Mouse (Mus musculus) gastrocnemius, adult 18-20 months (tissue): ENCODE measurements around the gene 1110008P14Rik. TPM values are rescaled to one million over a fixed set of nuclear protein-coding genes. Genes with fewer than 3 reads are reported as not detected.
A peak's percentile ranks its signal among the peaks of the same experiment; 100 is the strongest.

Experiments
- DNase-seq: peaks from one replicate; pipeline ENCODE4 v3.0.0; 2021; ENCODE audit warnings: low spot score
- long read RNA-seq, 2 experiments: library from polyadenylated mRNA; stranded (forward); transcript quantifications; one replicate each; pipeline ENCODE4 v2.0.0; 2021
- total RNA-seq, 2 experiments: library from RNA; stranded (reverse); gene quantifications; 2 replicates each; pipeline ENCODE4 v1.2.3; 2021

Gene 1110008P14Rik
- total RNA-seq, result 10 to 100 TPM; 42.6 to 47.1 TPM
- long read RNA-seq, experiment 1, transcript 1110008P14Rik-201 (2 exons, 680 nt), result major isoform, 71 of 71 reads
- long read RNA-seq, experiment 1, partial matches to known transcripts, result 0 of 71 reads
- long read RNA-seq, experiment 1, other reads (novel, unspliced or antisense), result 0 of 71 reads
- long read RNA-seq, experiment 2, transcript 1110008P14Rik-201 (2 exons, 680 nt), result major isoform, 51 of 55 reads
- long read RNA-seq, experiment 2, partial matches to known transcripts, result 2 of 55 reads
- long read RNA-seq, experiment 2, other reads (novel, unspliced or antisense), result 2 of 55 reads

DNA sequence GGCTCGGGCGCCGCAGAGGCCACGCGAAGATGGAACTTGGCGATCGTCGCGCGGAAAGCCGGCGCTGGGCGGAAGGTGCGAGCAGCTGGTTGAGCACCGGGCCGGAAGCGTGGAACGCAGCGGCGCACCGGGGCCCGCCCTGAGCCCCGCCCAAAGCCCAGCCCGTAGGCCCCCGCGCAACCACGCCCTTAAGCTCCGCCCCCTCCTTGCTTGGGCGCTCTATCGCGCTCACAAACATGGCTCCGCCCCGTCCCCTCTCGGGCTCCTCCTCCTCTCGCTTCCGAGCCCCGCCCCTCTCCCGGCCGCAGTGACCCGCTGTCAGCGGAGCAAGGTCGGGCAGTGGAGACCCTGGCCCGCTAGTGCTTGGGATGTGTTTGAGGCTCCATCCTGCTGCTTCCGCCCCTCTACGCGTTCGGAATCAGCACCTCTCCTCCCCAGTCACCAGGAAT lies at the start of gene 1110008P14Rik:
Gene 1110008P14Rik (minus strand): TSS at position 164 of the 449 bp plus-strand sequence.
- peak; percentile 96 for DNase-seq

DNA sequence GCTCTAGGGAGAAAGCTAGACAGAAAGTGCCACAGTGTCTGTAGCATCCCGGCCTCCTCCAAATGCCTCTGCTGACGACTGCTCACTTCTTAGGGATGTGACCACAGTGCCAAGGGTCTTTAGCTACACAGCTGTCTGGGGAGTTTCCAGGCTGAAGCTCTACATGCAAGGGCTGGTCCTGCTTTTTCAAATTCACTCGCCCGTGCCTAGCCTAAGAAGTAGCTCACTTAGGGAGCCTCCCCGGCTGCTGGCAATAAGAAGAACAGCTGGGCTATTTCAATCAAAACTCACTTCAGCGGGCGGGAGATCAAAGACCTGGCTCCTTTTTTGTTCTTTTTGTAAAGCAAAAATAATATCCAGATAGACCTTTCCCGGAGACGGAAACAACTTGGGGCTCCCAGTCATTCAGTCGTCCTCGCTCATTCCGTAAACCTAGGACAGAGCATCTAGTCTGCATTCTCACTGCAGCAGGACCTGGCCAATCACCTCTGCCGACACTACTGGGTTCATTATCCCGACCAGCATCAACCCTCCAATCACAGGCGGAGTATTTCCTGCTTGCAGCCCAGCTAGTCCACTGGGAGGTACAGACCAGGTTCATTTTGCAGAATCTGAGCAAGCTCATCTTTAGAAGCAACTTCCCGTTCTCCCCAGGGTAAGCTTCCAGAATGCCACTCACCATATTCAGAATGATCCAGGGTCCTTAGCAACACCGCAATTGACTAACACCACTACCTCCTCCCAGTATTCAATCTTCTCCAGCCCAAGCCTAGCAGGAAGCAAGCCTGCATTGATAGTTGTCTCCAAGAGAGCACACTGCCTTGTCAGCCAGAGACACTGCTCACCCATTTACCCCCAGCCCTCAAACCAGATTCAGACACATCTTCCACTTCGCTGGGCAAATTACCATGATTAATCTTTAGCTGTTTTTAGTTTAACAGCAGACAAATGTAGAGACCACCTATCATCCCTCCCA lies 49.3 kb upstream of the 1110008P14Rik start:
- peak; percentile 81 for DNase-seq

- no peak for DNase-seq
Measured at GRCm38 (mm10) chr2:32429215-32429891, 47.6 kb upstream of the 1110008P14Rik start.

- no peak for DNase-seq
Measured at GRCm38 (mm10) chr2:32428262-32428722, 46.6 kb upstream of the 1110008P14Rik start.

GRCm38 (mm10) chr2:32427720-32428119 lies 46.0 kb upstream of the 1110008P14Rik start:
- no peak for DNase-seq

GRCm38 (mm10) chr2:32426141-32426540 lies 44.4 kb upstream of the 1110008P14Rik start:
- DNase-seq, result no peak

- no peak for DNase-seq
Measured at GRCm38 (mm10) chr2:32425568-32425967, 43.8 kb upstream of the 1110008P14Rik start.

- DNase-seq, result no peak
Measured at GRCm38 (mm10) chr2:32424796-32425195, 43.1 kb upstream of the 1110008P14Rik start.

DNA sequence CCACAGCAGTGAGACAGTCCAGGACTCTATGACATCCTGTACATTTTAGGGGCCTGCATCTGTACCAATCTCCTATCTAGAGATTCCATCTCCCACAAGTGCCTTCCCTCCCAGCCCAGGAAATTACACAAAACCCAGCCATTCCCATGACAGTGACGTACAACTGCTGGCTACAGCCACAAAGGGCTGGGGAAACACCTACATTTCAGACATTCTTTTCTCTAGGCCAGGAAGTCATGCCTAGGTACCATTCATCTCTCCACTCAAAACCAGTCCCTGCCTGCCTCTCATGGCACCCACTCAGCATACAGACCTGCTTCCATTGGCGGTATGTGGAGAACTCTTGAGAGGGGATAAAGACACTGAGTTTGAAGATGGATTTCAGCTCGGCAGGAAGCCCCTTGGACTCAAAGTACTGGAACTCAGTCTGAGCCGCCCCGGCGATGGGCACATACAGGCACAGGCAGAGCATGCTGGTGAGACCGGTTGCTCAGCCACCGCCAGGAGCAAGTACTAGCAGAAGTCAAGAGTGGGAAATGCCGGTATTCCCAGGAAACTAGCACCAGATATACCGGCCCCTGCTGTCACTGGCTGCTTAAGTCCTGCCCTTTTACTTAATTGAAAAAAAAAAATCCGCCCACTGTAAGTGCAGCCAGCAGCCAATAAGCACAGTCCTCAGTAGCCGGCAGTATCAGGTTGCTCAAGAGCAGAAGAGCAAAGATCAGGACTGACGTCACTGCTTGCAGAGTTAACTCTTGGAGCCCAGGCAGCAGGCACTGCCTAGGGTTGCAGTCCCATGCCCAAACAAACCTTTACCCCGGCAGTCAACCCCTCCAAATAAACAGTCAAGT lies 42.0 kb upstream of the 1110008P14Rik start:
- peak; percentile 88 for DNase-seq

- peak; percentile 77 for DNase-seq
Measured at GRCm38 (mm10) chr2:32421851-32422251, 40.1 kb upstream of the 1110008P14Rik start.

DNA sequence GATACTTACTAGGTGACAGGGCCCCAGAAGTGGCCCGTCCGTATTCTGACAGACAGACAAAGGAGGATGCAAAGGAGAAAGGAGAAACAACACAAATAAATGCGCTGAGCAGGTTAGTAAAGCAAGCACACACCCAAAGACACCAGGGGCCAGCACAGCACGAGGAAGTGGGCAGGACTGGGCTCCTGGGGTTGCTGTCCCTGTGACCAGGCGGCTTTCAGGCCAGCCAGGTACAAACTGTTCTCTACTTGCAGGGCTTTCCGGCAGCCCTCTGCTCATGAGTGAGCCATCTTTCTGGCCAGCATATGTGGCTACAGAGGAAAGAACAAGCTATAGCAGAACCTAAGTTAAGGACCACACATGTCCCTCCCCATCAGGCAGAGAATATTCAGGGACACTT lies 38.9 kb upstream of the 1110008P14Rik start:
- peak; percentile 61 for DNase-seq

DNA sequence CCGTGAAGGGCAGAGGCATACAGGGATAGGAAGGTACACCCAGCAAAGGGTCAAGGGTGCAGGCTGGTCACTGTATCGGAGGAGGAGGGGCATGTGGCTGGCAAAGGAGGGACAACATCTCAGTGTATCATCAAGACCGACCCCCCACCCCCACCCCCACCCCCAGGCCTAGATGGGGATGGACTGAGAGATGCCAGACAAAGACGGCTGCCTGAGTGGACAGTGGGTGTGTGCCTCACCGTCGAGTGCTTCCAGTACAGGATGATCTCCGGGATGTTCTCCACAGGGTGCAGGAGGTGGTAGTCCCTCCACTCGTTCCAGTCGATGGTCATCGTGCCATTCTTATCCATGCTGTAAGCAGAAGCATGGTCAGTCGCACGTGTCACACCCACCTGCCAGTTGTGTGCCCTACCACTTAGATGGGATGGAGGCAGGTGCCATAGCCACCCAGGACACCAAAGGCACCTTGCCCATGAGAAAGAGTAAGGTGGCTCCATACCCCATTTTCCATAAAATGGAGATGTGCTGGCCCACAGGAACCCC lies 38.4 kb upstream of the 1110008P14Rik start:
- peak; percentile 61 for DNase-seq

- DNase-seq, result peak; percentile 96
Measured at GRCm38 (mm10) chr2:32419359-32419758, 37.6 kb upstream of the 1110008P14Rik start.

DNA sequence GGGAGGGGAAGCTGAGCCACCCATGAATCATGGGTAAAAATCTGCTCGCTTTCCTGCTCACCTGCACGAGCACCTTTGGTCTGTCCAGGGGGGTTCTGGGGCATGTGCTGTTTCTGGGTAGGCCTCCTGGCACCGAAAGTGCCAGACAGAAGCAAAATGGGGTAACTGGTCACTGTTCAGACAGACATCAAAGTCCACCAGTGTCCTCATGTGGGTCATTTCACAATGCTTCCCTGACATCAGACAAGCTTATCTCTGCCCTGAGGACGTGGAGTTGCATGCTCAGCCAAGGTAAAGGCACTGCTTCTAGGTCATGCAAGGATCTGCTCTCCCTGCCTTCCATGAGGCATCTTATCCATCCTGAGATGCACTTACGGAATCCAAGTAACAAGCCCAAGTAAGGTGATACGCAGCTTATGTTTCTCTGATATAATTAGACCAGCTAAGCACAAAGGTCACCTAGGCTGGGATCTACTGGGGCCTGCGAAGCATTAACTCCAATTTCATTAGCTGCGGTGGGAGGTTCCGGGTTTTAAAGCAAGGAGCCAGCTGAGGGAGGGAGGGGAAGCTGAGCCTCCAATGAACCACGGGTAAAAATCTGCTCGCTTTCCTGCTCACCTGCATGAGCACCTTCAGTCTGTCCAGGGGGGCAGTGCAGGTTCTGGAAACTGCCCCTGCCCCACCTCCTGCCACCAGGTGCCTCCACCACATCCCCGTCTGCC lies 36.9 kb upstream of the 1110008P14Rik start:
- peak; percentile 53 for DNase-seq

DNA sequence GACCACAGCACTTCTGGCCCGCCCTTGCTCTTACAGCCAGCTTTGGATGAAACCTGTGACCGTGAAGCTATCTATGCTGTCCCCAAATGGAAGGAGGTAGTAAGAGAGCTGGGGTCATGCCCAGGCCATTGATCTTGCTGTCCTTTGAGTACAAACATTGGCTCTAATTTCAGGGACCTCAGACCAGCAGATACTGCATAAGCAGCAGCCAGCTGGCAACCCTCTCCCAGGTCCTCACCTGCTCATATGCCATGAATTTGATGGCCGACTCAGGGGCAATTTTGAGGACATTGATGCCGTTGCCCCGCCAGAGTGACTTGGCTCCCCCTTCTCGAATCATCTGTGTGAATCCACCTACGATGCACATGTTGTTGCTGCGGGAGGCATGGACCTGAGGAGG lies 35.7 kb upstream of the 1110008P14Rik start:
- DNase-seq, result peak; percentile 77

GRCm38 (mm10) chr2:32416556-32416955 lies 34.8 kb upstream of the 1110008P14Rik start:
- DNase-seq, result peak; percentile 90

DNA sequence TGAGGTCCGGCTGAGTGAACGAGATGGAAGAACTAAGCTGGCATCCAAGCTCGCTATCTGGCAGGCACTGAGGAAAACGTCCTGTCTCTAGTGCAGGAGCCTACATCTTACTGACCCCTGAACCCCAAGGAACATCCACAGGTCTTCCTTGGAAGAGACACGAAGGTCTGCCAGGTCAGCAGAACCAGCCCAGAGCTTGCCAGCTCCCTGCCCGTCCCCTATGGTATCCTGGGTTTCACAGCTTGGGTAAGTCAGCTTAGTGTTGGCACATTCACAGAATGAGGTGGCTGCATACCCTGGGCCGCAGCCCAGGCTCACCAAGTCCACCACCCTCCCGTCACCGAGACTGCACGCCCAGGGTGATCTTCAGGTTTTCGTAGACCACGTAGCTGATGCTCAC lies 34.1 kb upstream of the 1110008P14Rik start:
- peak; percentile 71 for DNase-seq

GRCm38 (mm10) chr2:32413936-32414335 lies 32.2 kb upstream of the 1110008P14Rik start:
- peak; percentile 68 for DNase-seq

DNA sequence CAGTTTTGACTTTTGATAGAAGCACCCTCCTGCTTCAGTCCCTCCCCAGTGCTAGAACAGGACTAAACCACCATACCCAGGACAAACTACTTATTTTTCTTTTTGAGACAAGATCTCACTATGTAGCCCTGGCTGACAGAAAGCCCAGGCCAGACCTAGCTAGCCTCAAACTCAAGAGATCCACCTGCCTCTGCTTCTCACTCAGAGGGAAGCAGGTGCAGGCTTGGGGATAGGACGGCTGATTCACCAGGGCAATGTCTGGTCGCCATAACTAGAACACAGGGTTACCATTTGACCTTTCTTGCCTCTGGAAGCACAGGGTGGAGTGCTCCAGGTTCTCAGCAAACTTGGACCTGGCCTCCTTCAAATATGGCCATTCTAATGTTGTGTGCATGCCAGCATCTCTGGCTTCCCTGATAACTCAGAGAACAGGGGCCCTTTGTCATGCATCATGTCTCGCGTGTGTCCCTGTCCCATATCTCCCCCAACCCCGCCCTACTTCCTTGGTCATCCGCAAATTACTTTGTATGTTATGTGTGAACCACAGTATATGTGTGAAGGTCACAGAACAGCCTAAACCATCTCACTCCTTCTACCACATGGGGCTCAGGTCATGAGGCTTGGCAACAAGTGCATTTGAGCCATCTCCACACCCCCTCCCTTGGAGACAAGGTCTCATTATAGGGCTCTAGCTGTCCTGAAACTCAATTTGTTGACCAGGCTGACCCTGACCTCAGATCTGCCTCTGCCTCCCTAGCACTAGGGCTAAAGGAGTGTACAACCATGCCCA lies 31.2 kb upstream of the 1110008P14Rik start:
- peak; percentile 42 for DNase-seq
